Mouse (Mus musculus): ENCODE results near the gene Pnpla3. TPM values are rescaled to one million over a fixed set of nuclear protein-coding genes. Genes with fewer than 3 reads are reported as not detected.

The Pnpla3 gene
- total RNA-seq, 4 experiments from 2014 or later = 0.34 to 2.4 (median 0.57) TPM

DNA sequence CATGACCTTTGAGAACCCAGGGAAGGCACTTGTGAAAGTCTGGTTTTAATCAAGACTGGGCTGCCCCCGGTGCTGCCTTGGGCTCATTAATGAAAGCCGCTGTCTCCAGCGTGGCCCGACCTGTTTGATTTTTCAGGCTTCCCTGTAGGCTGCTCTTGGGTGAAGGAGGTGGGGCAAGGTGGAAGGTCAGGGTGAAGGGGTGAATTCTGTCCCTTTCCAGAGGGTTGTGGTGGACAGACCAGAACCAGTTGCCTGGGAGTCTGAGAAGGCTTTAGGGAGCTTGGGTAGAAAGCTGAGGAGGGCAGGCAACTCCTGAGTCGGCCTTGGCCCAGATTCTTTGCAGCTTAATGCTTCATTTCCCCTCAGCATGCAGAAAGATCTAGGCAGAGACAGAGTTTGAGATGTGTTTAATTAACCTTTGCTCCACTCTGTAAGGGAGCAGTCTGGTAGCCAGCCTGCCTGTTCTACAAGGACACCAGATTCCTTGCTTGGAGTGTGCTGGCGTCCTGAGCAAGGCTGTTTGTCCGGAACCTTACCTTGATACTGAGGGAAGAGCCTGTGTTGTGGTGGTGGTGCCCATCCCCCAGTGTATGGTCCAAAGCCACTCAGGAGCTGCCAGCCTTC is 48.9 kb downstream of the Pnpla3 start:
- no peak for DNase-seq (ENCODE audit: low spot score)

DNA sequence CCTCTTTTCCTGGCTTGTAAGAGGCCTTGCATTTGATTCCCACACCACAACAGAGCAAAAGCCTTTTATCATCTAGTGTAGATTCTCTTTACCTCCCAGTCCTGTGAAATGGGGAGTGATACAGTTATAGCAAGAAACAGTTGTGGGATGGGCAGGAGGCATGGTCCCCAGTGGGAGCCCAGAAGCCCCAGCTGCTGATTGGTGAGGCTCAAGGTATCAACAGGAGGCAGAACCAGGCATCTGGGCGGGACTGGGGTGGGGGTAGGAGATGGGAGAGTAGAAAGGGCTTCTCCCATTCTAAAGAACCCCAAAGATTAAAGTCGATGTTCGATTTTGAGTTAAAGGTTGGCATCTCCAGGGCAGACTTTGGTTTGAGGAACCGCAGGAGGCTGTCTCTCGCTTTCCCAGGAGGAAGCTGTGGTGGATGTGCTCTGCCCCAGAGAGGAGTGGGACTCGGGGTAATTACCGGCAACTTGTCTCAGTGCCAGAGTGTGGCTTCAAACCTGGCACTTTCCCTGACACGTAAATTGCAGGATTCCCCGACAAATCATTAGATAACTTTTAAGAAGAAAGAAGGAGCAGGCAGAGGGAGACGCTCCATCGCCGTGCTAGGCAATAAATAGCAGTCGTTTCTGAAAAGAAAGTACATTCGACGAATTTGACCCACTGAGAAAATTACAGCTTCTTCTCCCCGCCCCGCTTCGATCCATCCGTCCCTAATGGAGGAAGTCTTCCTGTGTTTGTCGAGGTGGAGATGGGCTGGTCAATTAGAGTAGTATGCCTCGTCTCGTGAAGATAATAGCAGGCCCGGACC is 50.5 kb downstream of the Pnpla3 start:
- no peak for DNase-seq (ENCODE audit: low spot score)

- DNase-seq (ENCODE audit: low spot score) = no peak
These were observed 51.2 kb downstream of the Pnpla3 start for GRCm38 (mm10) chr15:84218783-84219271.

GRCm38 (mm10) chr15:84221539-84221938 is 53.9 kb downstream of the Pnpla3 start:
- DNase-seq (ENCODE audit: low spot score) = no peak

GRCm38 (mm10) chr15:84223423-84223822 is 55.8 kb downstream of the Pnpla3 start:
- DNase-seq (ENCODE audit: low spot score) = no peak

DNA sequence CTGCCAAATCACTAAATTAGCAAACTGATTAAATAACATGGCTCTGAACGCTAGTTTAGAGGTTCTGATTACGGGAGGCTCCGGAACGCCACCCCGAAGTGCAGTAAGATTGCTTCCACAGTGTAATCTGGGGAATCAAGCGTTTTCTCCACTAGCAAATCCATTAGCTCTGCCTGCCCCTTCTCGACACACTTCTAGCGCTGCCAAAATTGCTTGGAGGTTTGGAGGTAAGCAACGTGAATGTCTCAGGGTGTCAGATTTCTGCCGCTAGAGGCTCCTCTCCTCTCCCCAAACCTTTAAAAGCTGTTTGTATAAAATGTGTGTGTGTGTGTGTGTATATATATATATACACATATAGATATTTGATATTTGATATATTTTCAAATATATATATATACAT is 57.1 kb downstream of the Pnpla3 start:
- no peak for DNase-seq (ENCODE audit: low spot score)

GRCm38 (mm10) chr15:84226918-84227317 is 59.3 kb downstream of the Pnpla3 start:
- no peak for DNase-seq (ENCODE audit: low spot score)

DNA sequence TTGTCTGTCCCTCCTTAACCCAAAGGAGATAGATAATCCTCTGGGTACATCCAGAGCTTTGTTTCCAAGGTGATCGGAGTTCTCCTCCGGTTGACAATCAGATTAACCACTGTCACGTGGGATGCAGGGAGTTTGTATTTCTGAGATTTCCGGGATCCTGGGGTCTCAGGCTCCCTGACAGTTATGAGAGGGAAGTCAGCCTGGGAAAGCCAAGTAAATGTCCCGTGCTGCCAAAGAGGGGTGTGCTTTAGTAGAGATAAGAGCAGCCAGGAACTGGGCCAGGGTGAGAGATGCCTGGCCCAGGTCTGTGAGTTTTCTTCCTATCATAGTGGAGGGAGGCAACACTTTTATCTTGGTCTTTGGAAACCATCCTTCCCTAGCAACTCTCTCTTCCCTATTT is 63.0 kb downstream of the Pnpla3 start:
- no peak for DNase-seq (ENCODE audit: low spot score)

DNA sequence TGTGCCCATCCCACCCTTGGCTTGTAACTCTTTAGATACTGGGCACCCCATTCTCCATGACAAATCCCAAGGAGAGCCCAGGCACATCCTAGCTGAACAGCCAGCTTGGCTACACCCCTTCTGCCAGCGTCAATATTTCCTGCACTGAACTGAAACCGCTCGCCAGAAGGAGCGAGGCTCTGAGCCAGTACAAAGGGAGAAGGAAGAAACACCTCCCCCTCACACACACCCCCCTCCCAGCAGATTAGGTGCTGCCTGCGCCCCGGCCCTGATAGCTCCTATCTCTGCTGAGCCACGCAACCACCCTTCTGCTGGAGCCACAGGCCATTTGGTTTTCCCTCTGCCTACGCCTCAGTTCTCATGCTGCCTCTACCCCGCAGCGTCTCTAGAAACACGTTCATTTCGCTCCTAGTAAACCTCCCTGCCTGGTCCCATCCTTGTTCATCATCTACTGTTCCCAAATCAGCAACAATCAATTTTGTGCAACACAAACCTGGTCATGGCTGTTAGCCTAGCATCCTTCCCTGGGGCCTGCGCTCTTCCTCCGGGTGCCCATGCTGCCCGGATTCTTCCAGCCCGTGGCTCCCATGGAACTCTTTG is 63.6 kb downstream of the Pnpla3 start:
- peak; percentile 65 for DNase-seq (ENCODE audit: low spot score)

- peak; percentile 69 for DNase-seq (ENCODE audit: low spot score)
These were observed 64.3 kb downstream of the Pnpla3 start, which contains the start of gene Parvb for GRCm38 (mm10) chr15:84231721-84232561. TSS of gene Parvb (plus strand) at chr15:84232043.

GRCm38 (mm10) chr15:84232609-84233008 is 65.0 kb downstream of the Pnpla3 start:
- no peak for DNase-seq (ENCODE audit: low spot score)

- no peak for DNase-seq (ENCODE audit: low spot score)
These were observed 67.4 kb downstream of the Pnpla3 start for GRCm38 (mm10) chr15:84234794-84235581.

DNA sequence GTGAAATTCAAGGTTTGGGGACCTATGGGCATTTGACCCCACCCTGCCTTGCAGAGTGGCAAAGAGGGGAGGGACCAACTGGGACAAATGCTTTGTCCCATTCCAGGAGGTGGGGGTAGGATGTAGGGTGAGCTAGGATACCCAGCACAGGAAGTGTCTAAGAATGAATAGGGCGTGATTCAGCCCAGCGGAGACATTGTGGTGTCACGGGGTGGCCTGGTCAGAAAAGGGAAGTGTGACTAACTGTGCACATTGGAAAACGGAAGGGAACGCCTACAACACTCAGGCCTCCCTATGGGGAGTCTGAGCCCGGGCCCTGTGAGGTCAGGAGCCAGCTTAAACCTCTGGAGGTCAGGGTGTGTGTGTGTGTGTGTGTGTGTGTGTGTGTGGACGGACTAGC is 68.0 kb downstream of the Pnpla3 start:
- DNase-seq (ENCODE audit: low spot score) = peak; percentile 90

Small RNA genes within 50 kb of the gene (microRNA-seq; reads per million reads assigned to microRNA genes)
- gene Mir6392 = not detected

Other genes starting within 250 kb of the Pnpla3 start
- gene Efcab6, start 102.5 kb upstream of the Pnpla3 start, total RNA-seq (2022) = not detected
- under 1 TPM in 3 of 4 experiments, not detected in 1; 0.09 to 0.20 (median 0.11) TPM for gene Sult4a1, start 62.1 kb upstream of the Pnpla3 start, total RNA-seq (2022)
- gene Pnpla5, start 44.7 kb upstream of the Pnpla3 start, total RNA-seq (2022) = not detected
- gene Samm50, start 24.4 kb downstream of the Pnpla3 start, total RNA-seq (2022) = 100 to 1,000 TPM; 257 to 301 (median 279) TPM
- 100 to 1,000 TPM in 2 of 4 experiments, 10 to 100 TPM in 2; 78.8 to 113 (median 105) TPM for gene Parvb, start 64.2 kb downstream of the Pnpla3 start, total RNA-seq (2022)
- gene Parvg, start 156.2 kb downstream of the Pnpla3 start, total RNA-seq (2022) = 1 to 10 TPM in 3 of 4 experiments, under 1 TPM in 1; 0.88 to 2.0 (median 1.4) TPM

All from heart, adult 8-10 months (tissue).